Mouse (Mus musculus) adrenal gland, postnatal 25 days (tissue): ENCODE measurements around the gene Phf3. TPM values are rescaled to one million over a fixed set of nuclear protein-coding genes. Genes with fewer than 3 reads are reported as not detected.
"Not testable (repeated sequence)": the region's sequence is repeated elsewhere in the genome, so short reads cannot be mapped to it uniquely, and the experiment has no call there.

ENCODE experiments used
- DNase-seq: peaks from one replicate; pipeline ENCODE4 v3.0.0; 2021; ENCODE audit warnings: mixed read lengths
- long read RNA-seq: library from polyadenylated mRNA; stranded (forward); transcript quantifications from one replicate; pipeline ENCODE4 v2.0.0, GENCODE M21; 2021
- total RNA-seq: library from RNA; stranded (reverse); gene quantifications from 2 replicates; pipeline ENCODE4 v1.2.3, GENCODE M21; 2021

Phf3 gene
- total RNA-seq, result 104 and 105 TPM in 2 replicates
- long read RNA-seq, full-length matches to known transcripts, result 5 of 29 reads
- long read RNA-seq, partial matches to known transcripts, result 19 of 29 reads
- long read RNA-seq, other reads (novel, unspliced or antisense), result 5 of 29 reads

DNA sequence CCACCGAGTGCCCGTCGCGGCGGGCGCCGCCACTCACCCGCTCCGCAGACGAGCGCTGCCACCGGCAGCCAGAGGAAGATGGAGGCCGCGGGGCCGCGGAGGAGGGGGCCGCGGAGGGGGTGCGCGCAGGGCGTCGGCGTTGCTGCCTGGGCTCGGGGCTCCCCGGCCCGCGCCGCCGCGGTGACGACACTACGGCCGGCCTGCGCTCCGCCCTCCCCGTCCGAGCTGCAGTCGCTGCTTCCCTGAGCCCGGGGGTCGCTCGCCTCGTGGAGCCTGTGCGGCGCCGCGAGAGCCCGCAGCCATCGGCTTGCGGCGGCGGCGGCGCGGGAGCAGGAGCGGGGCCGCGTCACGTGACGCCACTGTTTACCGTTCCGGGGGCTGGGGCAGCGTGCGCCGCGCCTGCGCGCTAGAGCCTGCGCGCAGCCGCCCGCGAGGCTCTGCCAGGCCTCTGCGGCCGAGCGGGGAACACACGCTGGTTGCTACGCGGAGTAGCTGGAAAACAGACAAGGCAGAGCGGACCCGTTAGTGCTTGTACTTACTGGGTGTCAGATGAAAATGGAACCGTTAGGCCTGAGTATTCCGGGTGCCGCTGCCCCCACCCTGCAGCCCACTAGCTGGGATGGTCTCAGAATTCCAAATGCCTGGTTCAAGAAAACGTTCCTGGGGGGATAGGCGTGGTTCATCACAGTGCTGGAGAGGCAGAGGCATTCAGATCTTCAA, at the start of gene Phf3:
Gene Phf3, minus strand, starts transcription at position 381 of the 720 bp plus-strand sequence.
- DNase-seq, result peak; percentile 89

GRCm38 (mm10) chr1:30922237-30922636, 48.5 kb upstream of the Phf3 start:
- DNase-seq, result no peak

DNA sequence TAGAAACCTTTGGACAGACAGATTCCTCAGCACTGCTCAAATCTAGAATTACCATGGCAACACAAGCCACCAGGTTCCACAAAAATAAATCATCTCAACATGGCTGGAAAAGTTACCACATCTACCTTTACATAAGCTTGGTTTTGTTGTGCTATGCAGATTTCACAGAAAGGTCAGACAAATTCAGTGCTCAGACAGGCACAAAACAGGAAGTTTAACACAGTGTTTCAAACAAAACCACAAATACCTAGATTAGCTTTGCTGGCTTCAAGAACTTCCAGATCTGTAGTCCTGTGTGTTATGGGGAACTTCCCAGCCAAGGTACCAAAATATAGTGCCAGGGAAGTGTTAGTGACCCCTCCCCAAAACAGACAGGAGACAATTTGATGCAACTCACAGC, 47.5 kb upstream of the Phf3 start:
- DNase-seq, result no peak

GRCm38 (mm10) chr1:30920620-30921177, 47.0 kb upstream of the Phf3 start:
- no peak for DNase-seq

GRCm38 (mm10) chr1:30910172-30910571, 36.5 kb upstream of the Phf3 start:
- DNase-seq, result no peak

DNA sequence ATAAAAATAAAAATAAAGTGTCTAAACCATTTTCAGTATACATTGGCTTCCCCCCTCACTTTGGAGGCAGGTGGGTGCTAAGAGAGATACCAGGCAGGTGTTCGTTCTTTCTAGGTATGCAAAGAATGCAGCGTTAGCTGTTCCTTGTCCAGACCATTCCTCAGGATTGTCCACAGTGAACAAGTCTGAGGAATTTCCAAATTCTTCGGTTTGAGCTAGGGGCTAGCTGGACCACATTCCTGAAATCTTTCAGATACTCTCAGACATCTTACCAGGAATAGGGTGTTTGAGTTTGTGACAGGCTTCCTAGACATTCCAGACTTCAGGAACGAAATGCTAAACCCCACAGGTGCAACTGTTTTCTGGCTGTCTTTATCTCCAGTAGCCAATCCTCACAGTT, 35.1 kb upstream of the Phf3 start:
- no peak for DNase-seq

GRCm38 (mm10) chr1:30903480-30904218, 29.9 kb upstream of the Phf3 start:
- no peak for DNase-seq

GRCm38 (mm10) chr1:30898691-30899090, 25.0 kb upstream of the Phf3 start:
- no peak for DNase-seq

DNA sequence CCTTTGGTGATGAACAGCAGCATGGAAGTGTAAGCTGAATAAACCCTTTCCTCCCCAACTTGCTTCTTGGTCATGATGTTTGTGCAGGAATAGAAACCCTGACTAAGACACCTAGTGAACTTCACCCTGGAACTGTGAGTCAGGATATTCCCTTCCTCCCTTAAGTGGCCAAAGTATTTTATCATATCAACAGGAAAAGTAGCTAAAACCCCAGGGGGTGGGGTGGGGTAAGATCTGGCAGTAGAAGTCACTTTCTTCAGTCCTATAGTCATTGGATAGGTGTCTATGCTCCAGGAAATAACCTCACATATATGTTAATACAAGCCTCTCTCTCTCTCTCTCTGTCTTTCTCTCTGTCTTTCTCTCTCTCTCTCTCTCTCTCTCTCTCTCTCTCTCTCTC, 21.6 kb upstream of the Phf3 start:
- DNase-seq, result not testable (repeated sequence)

DNA sequence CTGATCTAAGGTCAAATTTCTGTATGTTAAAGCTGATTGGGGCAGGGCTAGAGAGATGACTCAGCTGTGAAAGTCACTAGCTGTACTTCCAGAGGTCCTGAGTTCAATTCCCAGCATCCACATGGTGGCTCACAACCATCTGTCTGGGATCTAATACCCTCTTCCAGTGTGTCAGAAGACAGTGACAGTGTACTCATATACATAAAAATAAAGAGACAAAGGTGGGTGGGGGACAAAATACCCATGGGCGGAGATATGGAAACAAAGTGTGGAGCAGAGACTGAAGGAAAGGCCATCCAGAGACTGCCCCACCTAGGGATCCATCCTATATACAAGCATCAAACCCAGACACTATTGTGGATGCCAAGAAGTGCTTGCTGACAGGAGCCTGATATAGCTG, 10.1 kb upstream of the Phf3 start:
- DNase-seq, result not testable (repeated sequence)

DNA sequence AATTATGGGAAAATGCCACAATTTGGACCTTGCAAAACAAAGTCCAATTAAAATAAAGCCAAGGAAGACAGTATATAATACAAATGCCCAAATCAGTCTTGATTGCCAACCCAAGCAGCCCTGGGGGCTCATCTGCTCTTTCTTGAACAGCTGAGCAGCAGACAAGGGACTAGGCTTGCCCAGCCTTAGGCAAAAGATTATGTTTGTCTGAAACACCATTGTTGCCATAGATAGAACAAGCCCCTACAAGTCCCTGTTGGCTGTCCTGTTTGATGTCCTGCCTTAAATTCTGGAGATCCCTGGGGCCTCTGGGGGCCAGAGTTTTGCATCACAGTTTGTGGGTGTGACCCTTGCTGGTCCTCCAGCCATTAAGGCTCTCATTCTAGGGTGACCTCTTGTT, 2.0 kb upstream of the Phf3 start:
- DNase-seq, result no peak

GRCm38 (mm10) chr1:30874261-30875131, 775 bp upstream of the Phf3 start:
- DNase-seq, result no peak

DNA sequence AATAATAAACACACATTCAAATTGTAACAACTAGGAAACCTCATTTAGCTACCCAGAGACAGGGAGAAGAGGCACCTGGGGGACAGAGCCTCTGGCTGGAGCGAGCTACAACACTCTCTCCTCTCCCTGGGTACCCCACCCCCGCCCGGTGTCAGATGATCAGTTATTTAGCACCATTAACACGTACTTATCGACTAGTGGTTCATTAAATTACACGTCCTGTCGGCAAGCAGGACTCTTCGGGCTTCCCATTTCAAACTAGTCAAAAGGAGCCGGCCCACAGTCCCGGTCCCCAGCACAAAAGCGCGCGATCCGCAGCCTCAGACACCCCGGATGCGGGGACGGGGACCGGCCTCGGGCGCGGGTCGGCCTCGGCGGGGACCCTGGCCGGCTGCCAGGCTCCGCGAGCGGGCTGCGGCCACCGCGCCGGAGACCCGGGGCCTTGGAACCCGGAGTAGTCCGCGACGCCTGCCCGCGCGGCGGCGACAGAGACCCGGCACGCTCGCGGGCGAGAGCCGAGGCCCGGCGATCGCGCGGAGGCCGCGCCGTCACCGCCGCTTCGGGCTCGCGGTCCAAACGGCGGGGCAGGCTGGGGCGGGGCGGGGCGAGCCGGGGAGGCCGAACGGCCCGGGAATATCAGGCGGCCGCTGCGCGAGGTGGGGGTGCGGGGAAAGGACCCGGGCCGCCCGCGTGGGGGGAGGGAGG, 733 bp downstream of the Phf3 start:
- no peak for DNase-seq

GRCm38 (mm10) chr1:30867786-30868185, 5.9 kb downstream of the Phf3 start:
- DNase-seq, result no peak

- DNase-seq, result no peak
These were observed 21.2 kb downstream of the Phf3 start for GRCm38 (mm10) chr1:30852518-30852917.

DNA sequence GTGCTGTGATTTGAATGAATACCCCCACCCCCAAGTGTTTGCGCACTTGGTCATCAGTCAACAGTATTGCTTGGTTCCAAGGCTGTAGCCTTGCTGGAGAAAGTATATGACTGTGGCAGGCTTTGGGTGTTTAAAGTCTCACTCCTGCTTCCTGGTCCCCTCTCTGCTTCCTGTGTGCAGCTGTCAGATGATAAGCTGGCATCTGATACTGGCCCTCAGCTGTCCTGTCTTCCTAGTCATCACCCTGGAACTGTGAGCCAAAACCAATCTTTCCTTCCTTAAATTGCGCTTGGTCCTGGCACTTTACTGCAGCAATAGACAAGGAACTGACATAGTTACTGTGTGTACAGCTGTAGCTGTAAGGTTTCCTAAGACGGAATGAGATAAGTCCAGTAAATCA, 21.8 kb downstream of the Phf3 start:
- DNase-seq, result no peak

GRCm38 (mm10) chr1:30850906-30851305, 22.8 kb downstream of the Phf3 start:
- no peak for DNase-seq

DNA sequence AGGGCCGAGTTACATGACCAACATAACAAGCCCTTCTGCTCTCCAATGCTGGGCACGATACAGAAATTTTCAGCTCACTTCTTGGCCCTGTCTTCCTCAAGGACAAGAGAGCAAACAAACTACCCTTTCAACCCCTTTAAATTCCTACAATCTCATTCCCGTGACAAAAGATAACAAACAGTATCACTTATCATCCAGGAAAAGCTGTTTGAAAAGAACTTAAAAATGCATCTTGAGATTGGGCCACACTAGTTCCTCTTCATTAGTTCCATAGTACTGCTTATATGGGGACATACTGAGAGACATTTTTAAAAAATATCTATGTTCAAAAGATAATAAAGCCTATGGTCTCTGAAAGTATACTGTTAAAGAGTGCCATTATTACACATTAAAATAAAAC, 23.8 kb downstream of the Phf3 start:
- no peak for DNase-seq

GRCm38 (mm10) chr1:30847706-30848105, 26.0 kb downstream of the Phf3 start:
- DNase-seq, result no peak

DNA sequence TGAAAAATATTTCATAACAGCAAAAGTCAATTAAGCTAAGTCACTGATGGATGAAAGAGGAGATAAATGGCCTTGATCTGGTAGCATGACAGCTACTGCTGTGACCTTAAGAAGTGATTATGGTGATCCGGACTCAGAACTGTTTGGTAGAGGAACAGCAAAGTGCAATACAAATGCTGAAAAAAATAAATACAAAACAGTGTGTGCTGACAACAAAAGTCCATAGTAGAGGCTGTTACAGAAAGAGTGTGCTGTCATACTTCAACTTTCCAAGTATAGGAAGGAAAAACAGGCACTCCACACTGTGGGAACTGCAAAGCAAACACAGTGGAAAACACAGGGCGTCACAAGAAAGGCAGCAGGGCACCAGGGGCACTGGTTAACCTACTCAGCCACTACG, 34.1 kb downstream of the Phf3 start:
- DNase-seq, result no peak

DNA sequence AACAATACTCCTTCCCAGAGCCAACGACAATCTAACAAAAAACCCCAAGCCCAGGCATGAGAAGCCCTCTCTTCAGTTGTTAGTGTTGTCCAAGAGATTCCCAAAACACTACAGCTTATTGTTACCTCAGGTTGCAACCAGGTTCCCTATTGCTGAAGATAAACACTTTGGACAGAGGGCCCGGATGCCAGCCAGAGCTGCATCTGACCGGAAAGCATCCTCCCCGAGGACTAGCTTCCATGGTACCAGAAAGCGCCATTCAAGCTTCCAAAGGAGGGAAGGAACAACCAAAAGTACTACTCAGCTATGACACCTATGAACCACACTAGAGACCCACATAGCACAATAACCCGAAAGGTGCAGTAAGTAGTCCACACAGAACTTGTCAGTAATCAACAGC, 38.2 kb downstream of the Phf3 start:
- no peak for DNase-seq

DNA sequence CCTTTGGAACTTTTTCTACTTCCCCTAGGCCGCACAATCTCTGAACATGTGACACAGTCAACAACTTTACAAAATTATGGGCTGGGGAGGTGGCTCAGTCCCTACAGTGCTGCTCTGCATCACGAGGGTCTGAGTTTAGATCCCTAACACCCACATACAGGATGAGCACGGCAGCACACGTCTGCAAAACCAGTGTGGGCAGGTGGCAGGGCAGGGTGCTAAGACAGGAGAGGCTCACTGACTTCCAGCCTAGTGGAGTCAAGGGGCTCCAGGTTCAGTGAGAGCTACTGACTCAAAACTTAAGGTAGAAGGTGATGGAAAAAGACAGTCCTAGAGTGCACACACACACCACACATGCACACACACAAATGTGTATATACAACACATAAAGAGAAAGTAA, 40.9 kb downstream of the Phf3 start:
- no peak for DNase-seq
